Mouse (Mus musculus) liver, postnatal 0 days (tissue): ENCODE measurements around the gene Nat10. TPM values are rescaled to one million over a fixed set of nuclear protein-coding genes. Genes with fewer than 3 reads are reported as not detected.

Source experiments
- ATAC-seq: fragments of 200-750 bp; cut with Nextera tagmentation; 2 replicates; pipeline ENCODE4 v1.8.0; 2017; ENCODE audit warnings: mild to moderate bottlenecking, moderate library complexity
- DNase-seq: peaks from one replicate; pipeline ENCODE4 v3.0.0-alpha.2; 2016
- H3K27ac ChIP-seq: fragments of 300-500 bp; sonication (generic); 2 replicates; pipeline ENCODE4 v1.5.1; 2014; ENCODE audit warnings: antibody characterized with exemption, moderate library complexity, mild to moderate bottlenecking, low read depth
- H3K27me3 ChIP-seq: fragments of 300-500 bp; sonication (generic); 2 replicates; pipeline ENCODE4 v1.6.1; 2014; ENCODE audit warnings: low read length, control low read depth, mixed read lengths; ENCODE audit not compliant: insufficient read depth
- H3K36me3 ChIP-seq: fragments of 300-500 bp; sonication (generic); replicated peaks from 2 replicates; pipeline ENCODE4 v1.6.1; 2014; ENCODE audit warnings: mild to moderate bottlenecking, control low read depth, low read length, moderate library complexity, mixed read lengths; ENCODE audit not compliant: insufficient read depth
- H3K4me1 ChIP-seq: fragments of 300-500 bp; sonication (generic); 2 replicates; pipeline ENCODE4 v1.6.1; 2014; ENCODE audit warnings: antibody characterized with exemption, mild to moderate bottlenecking, control low read depth; ENCODE audit not compliant: insufficient read depth
- H3K4me2 ChIP-seq: fragments of 300-500 bp; sonication (generic); 2 replicates; pipeline ENCODE4 v1.6.1; 2014; ENCODE audit warnings: low read depth, mild to moderate bottlenecking, low read length, moderate library complexity, mixed read lengths
- H3K4me3 ChIP-seq: fragments of 300-500 bp; sonication (generic); 2 replicates; pipeline ENCODE4 v1.5.1; 2014; ENCODE audit warnings: low read depth, low read length
- H3K9ac ChIP-seq: fragments of 300-500 bp; sonication (generic); replicated peaks from 2 replicates; pipeline ENCODE4 v1.6.1; 2014; ENCODE audit warnings: mild to moderate bottlenecking, moderate library complexity
- H3K9me3 ChIP-seq: fragments of 300-500 bp; sonication (generic); 2 replicates; pipeline ENCODE4 v1.6.1; 2016; ENCODE audit warnings: mild to moderate bottlenecking, control low read depth, low read length, mixed read lengths
- CTCF ChIP-seq: sonication (generic); IDR thresholded peaks from 2 replicates; pipeline ENCODE4 v1.5.1; 2016; ENCODE audit warnings: antibody characterized with exemption, low read depth
- EP300 ChIP-seq: IDR thresholded peaks from 2 replicates; pipeline ENCODE4 v1.6.1; 2016; ENCODE audit warnings: antibody characterized with exemption, low read depth, mild to moderate bottlenecking
- WGBS: fragments of 180-500 bp; shearing (Covaris S2); extraction: QIAGEN DNeasy Blood & Tissue Kit; methylation state at CpG from one replicate; pipeline ENCODE4 v1.1.7; 2014; ENCODE audit not compliant: insufficient replicate concordance; 5-methylcytosine and 5-hydroxymethylcytosine counted together
- polyA plus RNA-seq: library from polyadenylated mRNA; unstranded; fragments of >200 nt; fragmentation: Nextera tagmentation; extraction: Ambion mirVana; gene quantifications from 2 replicates; pipeline ENCODE4 v1.2.1, GENCODE M21; 2015

Nat10 gene
- polyA plus RNA-seq, 1 experiment from 2014 or later, result 5.7 TPM

DNA sequence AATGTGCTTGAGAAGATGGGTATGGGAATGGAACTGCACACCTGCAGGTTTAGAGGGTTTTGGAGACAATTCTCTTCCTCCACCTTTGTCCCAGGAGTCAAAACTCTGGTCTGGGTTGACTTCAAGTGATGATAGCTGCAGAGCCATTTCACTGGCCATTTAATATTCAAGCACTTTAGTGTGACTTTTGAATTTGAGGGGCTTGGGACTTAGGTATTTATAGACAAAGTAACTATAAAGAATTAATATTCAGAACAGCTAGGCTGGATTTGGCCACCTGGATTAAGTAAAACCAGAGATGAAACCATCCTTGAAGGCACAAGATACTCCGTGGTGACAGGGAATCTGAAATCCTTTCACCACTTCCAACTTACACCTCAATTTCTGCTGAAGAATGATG, 1.4 kb upstream of the Nat10 start:
- Histone ChIP-seq H3K4me3 (no peak overlapping the region), H3K4me1 (peaks cover 12% of the 10 kb centered on the region), H3K27ac (no peak overlapping the region), H3K27me3 (no peaks in the 10 kb centered on the region), H3K9me3 (no peaks in the 10 kb centered on the region), H3K36me3 (peaks cover 24% of the 10 kb centered on the region), H3K9ac (no peak overlapping the region), H3K4me2 (peak overlapping the region; percentile 83)
- no peak for DNase-seq
- WGBS, result 52% methylated on average over 1 of the region's 1 CpGs
- TF ChIP-seq CTCF, result no peak
- TF ChIP-seq EP300, result no peak
- ATAC-seq, result no peak

DNA sequence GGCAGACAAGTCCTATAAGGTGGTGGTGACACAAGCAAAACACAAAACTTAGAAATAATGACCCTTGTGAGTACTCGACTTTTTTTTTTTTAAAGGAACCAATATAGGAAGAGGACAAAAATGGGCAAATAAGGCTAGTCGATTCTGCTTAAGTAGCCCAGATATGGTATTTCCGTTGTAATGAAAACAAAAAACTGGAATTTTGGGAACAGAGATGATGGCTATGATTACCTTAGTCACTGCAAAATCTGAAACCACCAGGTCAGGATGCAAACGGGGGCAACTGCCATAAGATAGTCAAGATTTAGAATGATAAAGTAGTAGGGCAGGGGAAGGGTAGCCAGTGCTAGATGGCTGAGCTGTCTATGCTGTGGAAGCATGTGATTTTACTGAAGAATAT, 923 bp upstream of the Nat10 start:
- ATAC-seq, result no peak
- Histone ChIP-seq H3K36me3 (peaks cover 22% of the 10 kb centered on the region), H3K9ac (no peak overlapping the region), H3K4me2 (peak overlapping the region; percentile 83), H3K27ac (0 out of 2 replicates have a peak overlapping the region, but pooled peaks have one; percentile 65), H3K9me3 (no peaks in the 10 kb centered on the region), H3K4me3 (peak overlapping the region; percentile 69), H3K27me3 (no peaks in the 10 kb centered on the region), H3K4me1 (peaks cover 12% of the 10 kb centered on the region)
- no peak for DNase-seq
- 21% methylated on average over 4 of the region's 4 CpGs for WGBS
- TF ChIP-seq EP300 (no peak), CTCF (no peak)

DNA sequence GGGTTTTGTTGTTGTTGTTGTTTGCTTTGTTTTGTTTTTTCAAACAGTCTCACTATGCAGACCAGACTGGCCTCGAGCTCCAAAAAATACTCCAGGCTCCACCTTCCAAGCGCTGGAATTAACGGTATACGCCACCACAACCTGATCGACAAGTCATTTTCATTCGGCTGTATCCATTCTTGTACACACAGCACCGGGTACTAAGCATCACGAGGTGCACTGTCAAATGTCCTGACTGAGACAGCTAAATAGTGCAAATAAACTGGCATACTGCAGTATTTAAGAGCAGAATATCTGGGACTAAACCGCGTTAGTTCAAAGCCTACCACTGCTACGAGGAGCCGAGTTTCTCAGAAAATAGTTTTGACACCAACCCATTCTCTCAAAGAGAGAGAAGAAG, 649 bp downstream of the Nat10 start:
- DNase-seq, result no peak
- peak overlapping the region; percentile 70 for H3K27ac ChIP-seq
- peaks cover 12% of the 10 kb centered on the region for H3K4me1 ChIP-seq
- WGBS, result 0% methylated on average over 12 of the region's 12 CpGs
- H3K9ac ChIP-seq, result peak overlapping the region; percentile 68
- no peak for TF ChIP-seq EP300
- TF ChIP-seq CTCF, result no peak
- H3K4me2 ChIP-seq, result peak overlapping the region; percentile 83
- H3K4me3 ChIP-seq, result peak overlapping the region; percentile 69
- peak; percentile 26 for ATAC-seq
- no peaks in the 10 kb centered on the region for H3K27me3 ChIP-seq
- peaks cover 16% of the 10 kb centered on the region for H3K36me3 ChIP-seq
- no peaks in the 10 kb centered on the region for H3K9me3 ChIP-seq

DNA sequence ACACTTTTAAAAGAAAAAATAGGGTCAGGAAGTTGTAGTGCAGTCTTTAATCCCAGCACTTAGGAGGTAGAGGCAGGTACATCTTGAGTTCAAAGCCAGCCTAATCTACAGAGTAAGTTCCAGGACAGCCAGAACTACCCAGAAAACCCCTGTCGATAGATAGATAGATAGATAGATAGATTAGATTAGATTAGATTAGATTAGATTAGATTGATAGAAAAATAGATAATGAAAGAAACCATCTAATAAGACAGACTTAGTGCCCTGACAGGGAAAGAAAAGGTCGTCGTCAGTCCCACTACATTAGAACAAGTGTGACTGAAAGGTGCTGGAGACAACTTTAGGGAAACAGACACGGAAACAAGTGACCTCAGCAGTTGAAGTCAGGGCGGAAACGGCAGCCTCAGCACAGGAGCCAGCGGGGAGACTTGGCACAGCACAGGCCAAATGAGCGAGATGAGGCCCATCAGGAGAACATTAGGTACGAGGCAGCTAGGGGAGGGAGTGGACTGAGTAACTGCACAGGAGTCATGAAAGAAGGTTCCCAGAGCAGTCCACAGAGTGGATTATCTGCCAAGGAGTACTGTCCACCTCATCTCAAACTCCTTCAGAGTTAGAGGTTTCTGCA, 5.5 kb downstream of the Nat10 start:
- no peak overlapping the region for H3K4me2 ChIP-seq
- H3K27ac ChIP-seq, result no peak overlapping the region
- H3K27me3 ChIP-seq, result no peaks in the 10 kb centered on the region
- no peaks in the 10 kb centered on the region for H3K9me3 ChIP-seq
- no peak overlapping the region for H3K9ac ChIP-seq
- ATAC-seq (no peak), DNase-seq (peak; percentile 13)
- TF ChIP-seq EP300, result no peak
- no peak for TF ChIP-seq CTCF
- H3K4me1 ChIP-seq, result 0 out of 2 replicates have a peak, but pooled peaks cover 3% of the 10 kb centered on the region
- peaks cover 36% of the 10 kb centered on the region for H3K36me3 ChIP-seq
- 86% methylated on average over 9 of the region's 9 CpGs for WGBS
- no peak overlapping the region for H3K4me3 ChIP-seq

DNA sequence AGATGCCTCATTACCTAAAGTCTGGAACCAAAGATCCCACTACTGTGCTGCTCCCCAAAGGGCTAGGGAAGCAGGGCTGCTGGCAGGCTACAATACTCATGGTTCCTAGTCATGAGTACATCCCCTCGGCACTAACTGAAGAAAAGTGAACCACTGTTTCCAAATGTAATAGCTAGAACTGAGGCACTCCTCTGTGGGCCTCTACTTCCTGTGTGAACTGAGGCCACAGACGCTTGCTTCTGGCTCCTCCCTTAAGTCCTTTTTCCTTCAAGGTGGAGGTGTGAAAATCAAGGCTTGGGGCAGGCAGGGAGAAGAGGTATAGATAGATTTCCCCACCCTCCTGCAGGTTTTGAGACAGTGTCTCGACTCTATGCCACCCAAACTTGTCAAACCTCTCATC, 6.5 kb downstream of the Nat10 start:
- ATAC-seq (no peak), DNase-seq (peak; percentile 2)
- Histone ChIP-seq H3K9me3 (no peaks in the 10 kb centered on the region), H3K4me2 (no peak overlapping the region), H3K4me1 (no peaks in the 10 kb centered on the region), H3K4me3 (no peak overlapping the region), H3K9ac (no peak overlapping the region), H3K27ac (no peak overlapping the region), H3K27me3 (no peaks in the 10 kb centered on the region), H3K36me3 (peaks cover 40% of the 10 kb centered on the region)
- TF ChIP-seq EP300 (no peak), CTCF (no peak)
- WGBS, result 56% methylated on average over 3 of the region's 3 CpGs

DNA sequence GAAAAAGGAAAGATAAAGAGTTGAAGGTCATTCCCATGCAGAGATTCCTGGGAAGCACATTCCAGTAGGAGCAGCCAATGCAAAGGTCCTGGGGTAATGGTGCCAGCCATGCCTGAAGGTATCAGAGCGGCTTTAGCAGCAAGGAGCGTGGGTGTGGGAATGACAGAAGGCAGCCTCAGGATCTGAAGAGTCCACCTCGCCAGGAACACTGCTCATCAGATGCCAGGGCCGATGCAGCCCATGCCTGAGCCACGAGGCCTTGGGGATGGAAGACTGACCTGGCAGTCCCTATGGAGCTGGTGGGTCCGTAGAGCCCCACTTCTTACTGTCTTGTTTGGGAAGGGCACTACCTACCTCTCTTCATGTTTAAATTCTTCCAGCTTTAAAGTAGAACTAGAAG, 9.3 kb downstream of the Nat10 start:
- Histone ChIP-seq H3K4me3 (no peak overlapping the region), H3K36me3 (peaks cover 55% of the 10 kb centered on the region), H3K9ac (no peak overlapping the region), H3K27me3 (no peaks in the 10 kb centered on the region), H3K4me2 (no peak overlapping the region), H3K9me3 (no peaks in the 10 kb centered on the region), H3K4me1 (no peaks in the 10 kb centered on the region), H3K27ac (no peak overlapping the region)
- 89% methylated on average over 6 of the region's 6 CpGs for WGBS
- no peak for TF ChIP-seq EP300
- TF ChIP-seq CTCF, result no peak
- no peak for DNase-seq
- no peak for ATAC-seq
